Mouse (Mus musculus) liver, embryonic 14.5 days (tissue): Measurements from ENCODE around the gene Slc22a15.

ENCODE experiments used
- CTCF ChIP-seq: IDR thresholded peaks from 2 replicates; pipeline ENCODE4 v1.5.1; 2016; ENCODE audit warnings: antibody characterized with exemption, low read depth, control low read depth
- EP300 ChIP-seq: IDR thresholded peaks from 2 replicates; pipeline ENCODE4 v1.6.1; 2016; ENCODE audit warnings: antibody characterized with exemption, low read depth

- TF ChIP-seq CTCF (no peak), EP300 (no peak)
Measured at GRCm38 (mm10) chr3:101902344-101902743, 21.9 kb downstream of the Slc22a15 start.
